Mouse (Mus musculus): Measurements from ENCODE around the gene Igsf9. TPM values are rescaled to one million over a fixed set of nuclear protein-coding genes. Genes with fewer than 3 reads are reported as not detected.
A peak's percentile ranks its signal among the peaks of the same experiment; 100 is the strongest.

Gene Igsf9
- total and polyA plus RNA-seq, 3 experiments: 2.7 to 6.5 (median 6.0) TPM

GRCm38 (mm10) chr1:172499765-172500441 lies 18.3 kb downstream of the Igsf9 start, which contains the start of gene Tagln2:
Gene Tagln2 (plus strand): TSS chr1:172500047.
- Histone ChIP-seq H3K4me2 (ENCODE audit: insufficient read depth, low read depth, poor library complexity, severe bottlenecking) (peak within 1 kb of the TSS; percentile 92), H3K27ac (ENCODE audit: insufficient read depth, low read depth) (peak within 1 kb of the TSS; percentile 60), H3K79me2 (replicated peaks; ENCODE audit: control insufficient read depth, extremely low read depth, insufficient read depth, poor library complexity, severe bottlenecking) (peaks cover 47% of the 10 kb centered on the region), H3K36me3 (replicated peaks in 1 of 2; ENCODE audit: control insufficient read depth in 1 of 2, insufficient read depth in 1 of 2, low read length in 1 of 2) (peaks cover 8 to 65% of the 10 kb centered on the region in 2 experiments), H3K9me3 (replicated peaks; ENCODE audit: low read length) (no peaks in the 10 kb centered on the region), H3K9ac (ENCODE audit: insufficient read depth, low read depth) (peak within 1 kb of the TSS; percentile 83), H3K4me3 (replicated peaks in 1 of 3; ENCODE audit: low read depth in 2 of 3, low read length in 2 of 3, poor library complexity in 1 of 3) (peak within 1 kb of the TSS; percentile 88 to 90 (median 90)), H3K4me1 (ENCODE audit: control insufficient read depth in 1 of 2, insufficient read depth in 2 of 2) (peaks cover 22 to 42% of the 10 kb centered on the region in 2 experiments), H3K27me3 (replicated peaks) (no peaks in the 10 kb centered on the region)
- dilution Hi-C loops (cut with MboI; ENCODE audit: extremely low pct_ligation_motif_present, extremely low pct_unique_long_range_greater_than_20kb, low sequenced_read_pairs): no loop called here
- in situ Hi-C loops (cut with MboI; ENCODE audit: low pct_ligation_motif_present, low pct_unique_long_range_greater_than_20kb, low sequenced_read_pairs): no loop called here
- TF ChIP-seq ELF1 (IDR thresholded peaks at IDR 0.05; ENCODE audit: low read depth, low read length): peak; percentile 52
- TF ChIP-seq MEF2A (IDR thresholded peaks at IDR 0.05; ENCODE audit: borderline replicate concordance, low read depth, low read length): no peak
- peak; percentile 47; the same call in 1 of the 2 replicates for TF ChIP-seq MAZ (IDR thresholded peaks at IDR 0.05; ENCODE audit: low read depth, low read length)
- peak; percentile 85 for TF ChIP-seq ZMIZ1 (IDR thresholded peaks at IDR 0.05; ENCODE audit: low read depth, low read length)
- peak; percentile 93 for TF ChIP-seq TBP (conservative IDR thresholded peaks at IDR 0.05; ENCODE audit: low read depth, low read length)
- no peak for TF ChIP-seq RCOR1 (conservative IDR thresholded peaks at IDR 0.05; ENCODE audit: low read depth, low read length)
- no peak for TF ChIP-seq ZC3H11A (IDR thresholded peaks at IDR 0.05; ENCODE audit: low read depth, low read length)
- TF ChIP-seq SMC3 (IDR thresholded peaks at IDR 0.05; ENCODE audit: low read depth, low read length): peak; percentile 48
- no peak for TF ChIP-seq USF2 (conservative IDR thresholded peaks at IDR 0.05; ENCODE audit: low read depth, low read length)
- no peak for TF ChIP-seq SIN3A (IDR thresholded peaks at IDR 0.05; ENCODE audit: low read length)
- TF ChIP-seq KAT2A (IDR thresholded peaks at IDR 0.05; ENCODE audit: insufficient replicate concordance, low read length): no peak
- TF ChIP-seq UBTF (IDR thresholded peaks at IDR 0.05; ENCODE audit: low read depth, low read length): no peak; the same call in 1 of the 2 replicates
- TF ChIP-seq CHD1 (IDR thresholded peaks at IDR 0.05; ENCODE audit: low read depth, low read length): no peak
- no peak for TF ChIP-seq PAX5 (IDR thresholded peaks at IDR 0.05; ENCODE audit: low read length)
- no peak for TF ChIP-seq MAFK (IDR thresholded peaks at IDR 0.05; ENCODE audit: insufficient replicate concordance, low read length)
- no peak for TF ChIP-seq JUN (IDR thresholded peaks at IDR 0.05; ENCODE audit: insufficient read depth, low read depth, low read length)
- no peak; the same call in 1 of the 2 replicates for TF ChIP-seq IRF4 (IDR thresholded peaks at IDR 0.05; ENCODE audit: low read depth, low read length)
- TF ChIP-seq MXI1 (IDR thresholded peaks at IDR 0.05; ENCODE audit: low read depth, low read length): peak; percentile 42; the same call in 1 of the 2 replicates
- TF ChIP-seq POLR2A (IDR thresholded peaks at IDR 0.05; ENCODE audit: low read depth, low read length): peak; percentile 95
- no peak for TF ChIP-seq CHD2 (IDR thresholded peaks at IDR 0.05; ENCODE audit: low read length)
- no peak for TF ChIP-seq EP300 (IDR thresholded peaks at IDR 0.05; ENCODE audit: low read length)
- TF ChIP-seq HCFC1 (IDR thresholded peaks at IDR 0.05; ENCODE audit: low read depth, low read length): no peak
- TF ChIP-seq MAX (IDR thresholded peaks at IDR 0.05; ENCODE audit: low read length): peak; percentile 84
- no peak for TF ChIP-seq ZKSCAN1 (IDR thresholded peaks at IDR 0.05; ENCODE audit: borderline replicate concordance, low read depth, low read length)
- no peak for TF ChIP-seq GABPA (IDR thresholded peaks at IDR 0.05; ENCODE audit: insufficient replicate concordance, low read depth, low read length)
- peak; percentile 88; the same call in 1 of the 2 replicates for TF ChIP-seq POLR2AphosphoS2 (IDR thresholded peaks at IDR 0.05; ENCODE audit: low read depth, low read length)
- 0 out of 2 replicates have a peak, but pooled peaks have one; percentile 19 for TF ChIP-seq USF1 (IDR thresholded peaks at IDR 0.05; ENCODE audit: low read depth, low read length)
- no peak for TF ChIP-seq E2F4 (IDR thresholded peaks at IDR 0.05; ENCODE audit: insufficient replicate concordance, low read depth, low read length)
- TF ChIP-seq NELFE (IDR thresholded peaks at IDR 0.05; ENCODE audit: low read depth, low read length): peak; percentile 91
- TF ChIP-seq MYC (IDR thresholded peaks at IDR 0.05; ENCODE audit: low read depth, low read length): no peak
- TF ChIP-seq BHLHE40 (IDR thresholded peaks at IDR 0.05; ENCODE audit: low read depth, low read length): no peak
- peak; percentile 84 for TF ChIP-seq TCF12 (IDR thresholded peaks at IDR 0.05; ENCODE audit: low read depth, low read length)
- no peak for TF ChIP-seq ETS1 (conservative IDR thresholded peaks at IDR 0.05; ENCODE audit: low read depth, low read length)
- TF ChIP-seq NRF1 (IDR thresholded peaks at IDR 0.05; ENCODE audit: low read depth, low read length): no peak
- peak in 1 of 2 experiments; percentile 67; a peak in 2 of 4 replicates for TF ChIP-seq CTCF (conservative IDR thresholded peaks at IDR 0.05 in 1 of 2, IDR thresholded peaks at IDR 0.05 in 1 of 2; ENCODE audit: low read depth in 2 of 2, low read length in 2 of 2)
- no peak for TF ChIP-seq JUND (conservative IDR thresholded peaks at IDR 0.05; ENCODE audit: low read depth, low read length)
- TF ChIP-seq RAD21 (IDR thresholded peaks at IDR 0.05; ENCODE audit: low read depth, low read length): peak; percentile 27
- TF ChIP-seq ZNF384 (IDR thresholded peaks at IDR 0.05; ENCODE audit: low read depth, low read length): peak; percentile 97
- DNase-seq (ENCODE audit: extremely low read depth): peak; percentile 82

Measured in CH12.LX (cell line).